Mouse (Mus musculus): ENCODE measurements at regions not wholly inside any gene's neighbourhood (a gene's known extent, or its start where the extent isn't known, plus 50 kb on each side); places are given as distances from the start of the nearest gene placed in this dataset.

- Histone ChIP-seq H3K27me3 (ENCODE audit: control insufficient read depth in 1 of 2, insufficient read depth in 2 of 2, low read length in 2 of 2) (no peaks in the 10 kb centered on the region; a peak in 1 of 4 replicates), H3K27ac (ENCODE audit: control insufficient read depth, low read depth, low read length) (no peak overlapping the region), H3K9me3 (replicated peaks; ENCODE audit: insufficient read depth, low read length) (no peaks in the 10 kb centered on the region), H3K36me3 (ENCODE audit: control insufficient read depth in 1 of 2, insufficient read depth in 2 of 2, low read length in 2 of 2) (no peaks in the 10 kb centered on the region), H3K79me2 (ENCODE audit: control insufficient read depth, insufficient read depth, low read length, poor library complexity) (no peaks in the 10 kb centered on the region), H3K4me3 (ENCODE audit: control insufficient read depth in 1 of 2, insufficient read depth in 1 of 2, low read depth in 2 of 2, low read length in 2 of 2) (no peak overlapping the region), H3K9ac (ENCODE audit: control insufficient read depth, low read depth, low read length, poor library complexity, severe bottlenecking) (no peak overlapping the region), H3K4me1 (ENCODE audit: control insufficient read depth in 1 of 2, insufficient read depth in 2 of 2, low read length in 2 of 2) (no peaks in the 10 kb centered on the region)
- DNase-seq (ENCODE audit: low read depth, low spot score) = no peak
- TF ChIP-seq MAZ (IDR thresholded peaks at IDR 0.05; ENCODE audit: low read depth, low read length) (no peak), MYC (IDR thresholded peaks at IDR 0.05; ENCODE audit: low read depth, low read length) (no peak), CHD1 (IDR thresholded peaks at IDR 0.05; ENCODE audit: low read depth, low read length) (no peak), UBTF (IDR thresholded peaks at IDR 0.05; ENCODE audit: borderline replicate concordance, insufficient read depth, low read depth, low read length) (no peak), NELFE (IDR thresholded peaks at IDR 0.05; ENCODE audit: low read depth, low read length) (no peak), TBP (IDR thresholded peaks at IDR 0.05; ENCODE audit: low read depth, low read length) (no peak), GATA1 (IDR thresholded peaks at IDR 0.05; ENCODE audit: low read depth, low read length) (no peak), MAFK (IDR thresholded peaks at IDR 0.05; ENCODE audit: borderline replicate concordance, low read depth, low read length) (no peak), NRF1 (IDR thresholded peaks at IDR 0.05; ENCODE audit: insufficient read depth, low read depth, low read length, poor library complexity, severe bottlenecking) (no peak), MXI1 (IDR thresholded peaks at IDR 0.05; ENCODE audit: low read depth, low read length) (no peak), TAL1 (IDR thresholded peaks at IDR 0.05; ENCODE audit: low read length) (no peak), KAT2A (conservative IDR thresholded peaks at IDR 0.05; ENCODE audit: low read depth, low read length) (no peak), USF2 (IDR thresholded peaks at IDR 0.05; ENCODE audit: borderline replicate concordance in 1 of 2, insufficient read depth in 1 of 2, low read depth in 1 of 2, low read length in 2 of 2) (no peak), POLR2AphosphoS5 (IDR thresholded peaks at IDR 0.05; ENCODE audit: borderline replicate concordance, low read depth, low read length) (no peak), ELF1 (IDR thresholded peaks at IDR 0.05; ENCODE audit: low read depth, low read length) (no peak), RAD21 (IDR thresholded peaks at IDR 0.05; ENCODE audit: low read depth, low read length) (no peak), MYB (IDR thresholded peaks at IDR 0.05; ENCODE audit: low read depth, low read length) (no peak), BHLHE40 (IDR thresholded peaks at IDR 0.05; ENCODE audit: borderline replicate concordance, low read depth, low read length) (no peak), JUND (IDR thresholded peaks at IDR 0.05; ENCODE audit: low read depth, low read length) (no peak), ETS1 (IDR thresholded peaks at IDR 0.05; ENCODE audit: low read depth, low read length) (no peak)
These were observed 236.3 kb downstream of the Rab11fip2 start for GRCm38 (mm10) chr19:59707106-59707505.

GRCm38 (mm10) chr19:59709180-59709579, 234.3 kb downstream of the Rab11fip2 start:
- no peak overlapping the region for H3K4me3 ChIP-seq (ENCODE audit: control insufficient read depth in 1 of 2, insufficient read depth in 1 of 2, low read depth in 2 of 2, low read length in 2 of 2)
- H3K36me3 ChIP-seq (ENCODE audit: control insufficient read depth in 1 of 2, insufficient read depth in 2 of 2, low read length in 2 of 2) = no peaks in the 10 kb centered on the region
- TF ChIP-seq E2F4 (IDR thresholded peaks at IDR 0.05; ENCODE audit: borderline replicate concordance, low read depth, low read length) (no peak), MYB (IDR thresholded peaks at IDR 0.05; ENCODE audit: low read depth, low read length) (no peak), BHLHE40 (IDR thresholded peaks at IDR 0.05; ENCODE audit: borderline replicate concordance, low read depth, low read length) (no peak), ZC3H11A (IDR thresholded peaks at IDR 0.05; ENCODE audit: low read depth, low read length) (no peak), MYC (IDR thresholded peaks at IDR 0.05; ENCODE audit: low read depth, low read length) (no peak), ZNF384 (IDR thresholded peaks at IDR 0.05; ENCODE audit: low read depth, low read length) (no peak), ELF1 (IDR thresholded peaks at IDR 0.05; ENCODE audit: low read depth, low read length) (no peak), TCF12 (IDR thresholded peaks at IDR 0.05; ENCODE audit: low read depth, low read length) (no peak), USF2 (IDR thresholded peaks at IDR 0.05; ENCODE audit: borderline replicate concordance in 1 of 2, insufficient read depth in 1 of 2, low read depth in 1 of 2, low read length in 2 of 2) (no peak), NRF1 (IDR thresholded peaks at IDR 0.05; ENCODE audit: insufficient read depth, low read depth, low read length, poor library complexity, severe bottlenecking) (no peak), CTCF (IDR thresholded peaks at IDR 0.05 in 2 of 3, conservative IDR thresholded peaks at IDR 0.05 in 1 of 3; ENCODE audit: control insufficient read depth in 1 of 3, insufficient read depth in 1 of 3, low read depth in 2 of 3, low read length in 3 of 3, poor library complexity in 1 of 3, severe bottlenecking in 1 of 3) (no peak), MAX (IDR thresholded peaks at IDR 0.05; ENCODE audit: low read length) (no peak), JUND (IDR thresholded peaks at IDR 0.05; ENCODE audit: low read depth, low read length) (no peak)
- no peak for DNase-seq (ENCODE audit: low read depth, low spot score)
- H3K9me3 ChIP-seq (replicated peaks; ENCODE audit: insufficient read depth, low read length) = no peaks in the 10 kb centered on the region
- no peaks in the 10 kb centered on the region for H3K79me2 ChIP-seq (ENCODE audit: control insufficient read depth, insufficient read depth, low read length, poor library complexity)
- no peaks in the 10 kb centered on the region for H3K4me1 ChIP-seq (ENCODE audit: control insufficient read depth in 1 of 2, insufficient read depth in 2 of 2, low read length in 2 of 2)
- H3K27me3 ChIP-seq (ENCODE audit: control insufficient read depth in 1 of 2, insufficient read depth in 2 of 2, low read length in 2 of 2) = no peaks in the 10 kb centered on the region; a peak in 1 of 4 replicates
- no peak overlapping the region for H3K27ac ChIP-seq (ENCODE audit: control insufficient read depth, low read depth, low read length)
- no peak overlapping the region for H3K9ac ChIP-seq (ENCODE audit: control insufficient read depth, low read depth, low read length, poor library complexity, severe bottlenecking)
